Mouse (Mus musculus) MN1 (cell line): ENCODE data around the gene Noc4l.

Source experiments
- DNase-seq: peaks from one replicate; pipeline ENCODE4 v3.0.0-alpha.2; 2016; ENCODE audit warnings: low spot score

The Noc4l gene

DNA sequence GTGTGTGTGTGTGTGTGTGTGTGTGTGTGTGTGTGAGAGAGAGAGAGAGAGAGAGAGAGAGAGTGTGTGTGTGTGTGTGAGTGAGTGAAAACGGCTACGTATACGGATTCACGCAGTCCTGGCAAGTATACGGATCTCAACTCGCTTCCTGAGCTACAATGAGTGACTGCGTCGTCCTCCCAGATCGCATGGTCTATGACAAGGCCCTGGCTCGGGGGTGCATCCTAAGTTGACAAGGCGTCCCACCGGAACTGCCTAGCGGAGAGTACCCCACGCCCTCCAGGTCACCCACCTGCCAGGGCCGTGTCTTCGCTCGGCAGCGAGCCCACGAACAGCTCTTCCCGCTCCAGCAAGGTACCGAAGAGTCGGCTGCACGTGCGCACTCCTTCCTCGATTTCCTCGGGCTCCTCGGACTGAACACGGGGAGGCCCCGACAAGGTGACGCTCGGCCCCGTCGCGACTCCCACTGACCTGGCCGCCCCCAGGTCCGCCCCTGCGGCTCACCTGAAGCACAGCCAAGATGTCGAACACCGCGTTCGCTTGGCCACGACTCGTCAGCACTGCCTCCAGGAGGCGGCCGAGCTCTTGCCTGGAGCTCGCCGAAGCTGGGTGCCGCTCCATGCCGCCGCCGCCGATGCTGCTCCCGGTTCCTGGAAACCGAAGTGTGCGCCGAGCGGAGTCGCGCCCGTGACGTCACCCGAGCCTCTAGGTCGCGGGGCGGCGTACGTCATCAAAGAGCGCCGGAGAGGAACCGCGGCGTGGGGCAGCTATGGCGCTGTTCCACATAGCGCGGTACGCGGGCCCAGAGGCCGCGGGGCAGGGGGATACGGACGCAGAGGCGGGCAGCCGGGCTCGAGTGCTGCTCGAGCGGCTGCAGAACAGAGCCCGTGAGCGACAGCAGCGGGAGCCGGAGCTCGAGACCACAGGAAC is at the start of gene Noc4l, which contains the start of gene Ddx51:
Gene Noc4l, minus strand, starts transcription at position 699 of the 930 bp plus-strand sequence.
Gene Ddx51, plus strand, starts transcription at position 733 of the 930 bp plus-strand sequence.
- peak; percentile 98 for DNase-seq

DNA sequence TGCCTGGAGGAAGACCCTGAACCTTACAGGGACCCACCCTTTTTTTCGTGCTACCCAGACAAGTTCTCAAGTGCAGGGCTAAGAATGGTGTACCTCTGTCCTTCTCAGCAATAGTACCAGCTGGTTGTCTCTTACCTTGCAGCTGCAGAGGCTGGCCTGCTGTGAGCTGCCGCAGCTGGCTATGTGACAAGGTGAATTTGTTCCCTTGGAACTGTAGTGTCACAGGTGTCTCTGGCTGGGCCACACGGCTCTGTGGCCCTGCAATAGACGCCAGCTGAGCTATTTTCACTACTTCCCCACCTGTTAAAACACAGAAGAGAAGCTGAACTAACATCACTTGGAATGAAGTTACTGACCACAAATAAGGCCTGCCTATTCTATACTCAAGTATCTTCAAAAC is 45.4 kb upstream of the Noc4l start:
- DNase-seq = no peak

DNA sequence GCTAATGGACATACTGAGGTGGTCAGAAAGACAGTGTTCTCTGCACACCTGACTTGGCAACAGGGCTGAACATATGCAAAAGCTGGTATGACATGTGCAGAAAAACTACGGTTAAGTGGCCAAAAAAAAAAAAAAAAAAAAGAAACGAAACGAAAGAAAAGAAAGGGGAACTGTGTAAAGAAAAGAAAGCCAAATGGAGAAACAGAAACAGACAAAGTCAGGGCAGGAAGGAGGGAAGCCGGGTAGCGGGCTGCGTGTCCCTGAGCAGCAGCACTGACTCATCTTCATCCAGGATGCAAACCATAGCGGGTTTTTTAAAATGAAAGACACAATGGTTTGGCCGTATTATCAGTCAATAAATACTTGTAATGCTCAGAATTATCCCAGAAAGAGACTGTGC is 28.8 kb upstream of the Noc4l start:
- DNase-seq = no peak

DNA sequence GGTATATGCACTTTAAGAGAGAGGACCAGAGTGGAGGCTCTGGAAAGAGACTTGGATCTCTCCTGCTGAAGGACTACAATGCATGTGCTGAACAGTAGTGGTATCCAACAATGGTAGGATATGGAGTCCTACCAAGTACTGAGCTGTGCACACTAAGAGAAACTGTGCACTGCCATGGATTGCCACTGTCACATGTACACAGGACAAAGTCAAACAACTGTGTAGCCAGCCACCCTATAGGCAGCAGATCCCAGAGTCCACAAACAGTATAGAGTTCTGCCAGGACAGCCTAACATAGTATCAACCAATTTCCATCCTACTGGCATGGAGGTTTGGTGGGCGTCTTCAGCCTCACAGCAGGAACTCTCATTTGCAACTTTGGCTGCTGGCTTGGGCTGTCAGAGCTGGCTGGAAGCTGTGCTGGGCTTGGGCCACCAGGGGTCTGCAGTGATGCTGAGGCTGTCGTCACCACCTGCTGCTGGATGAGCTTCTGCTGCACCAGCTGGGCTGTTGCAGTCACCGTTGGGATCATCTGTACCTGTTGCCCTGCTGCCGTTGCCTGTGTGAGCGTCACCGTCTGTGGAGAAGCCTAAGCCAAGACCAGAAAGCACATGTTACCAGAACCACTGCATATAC is 12.4 kb upstream of the Noc4l start:
- DNase-seq = no peak

DNA sequence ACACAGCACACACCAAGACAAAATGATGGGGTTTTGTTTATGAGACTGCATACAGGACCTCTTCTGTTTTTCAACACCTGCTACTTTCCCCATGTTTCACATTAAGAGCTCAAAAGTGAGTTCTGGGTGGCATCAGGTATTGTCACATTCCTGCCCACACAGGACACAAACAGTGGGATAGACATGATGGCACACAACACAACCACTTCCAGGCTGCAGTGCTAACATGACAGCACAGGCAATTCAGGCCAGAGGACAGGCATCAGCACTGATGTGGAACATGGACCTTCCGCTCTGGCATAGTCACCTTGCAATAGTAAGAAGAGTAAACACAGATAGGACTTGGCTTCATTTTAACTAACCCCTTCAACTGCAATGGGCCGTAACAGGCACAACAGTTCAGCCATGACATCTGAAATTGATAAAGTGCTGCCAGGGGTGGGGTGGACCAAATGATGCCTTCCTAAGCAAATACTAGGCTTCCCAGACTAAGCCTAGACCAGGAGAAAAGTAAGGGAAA is 11.6 kb upstream of the Noc4l start:
- DNase-seq = no peak

DNA sequence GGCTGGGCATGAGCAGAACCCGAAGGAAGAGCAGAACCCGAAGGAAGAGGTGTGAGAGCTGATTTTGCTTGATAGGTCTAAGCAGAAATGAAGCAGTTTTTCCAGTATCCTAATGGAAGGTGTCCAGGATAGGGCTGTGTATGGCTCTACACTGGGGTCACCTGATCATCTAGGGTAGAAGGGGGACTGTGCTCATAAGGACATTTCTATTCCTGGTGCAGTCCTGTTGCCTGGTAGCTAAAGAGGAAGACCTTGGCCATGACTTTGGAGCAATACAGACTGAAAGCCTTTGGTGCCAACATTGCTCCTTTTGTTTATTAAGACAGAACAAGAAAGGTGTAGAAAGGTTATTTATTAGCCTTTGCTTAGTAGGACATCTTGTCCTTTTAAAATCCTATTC is 10.8 kb upstream of the Noc4l start:
- DNase-seq = no peak

DNA sequence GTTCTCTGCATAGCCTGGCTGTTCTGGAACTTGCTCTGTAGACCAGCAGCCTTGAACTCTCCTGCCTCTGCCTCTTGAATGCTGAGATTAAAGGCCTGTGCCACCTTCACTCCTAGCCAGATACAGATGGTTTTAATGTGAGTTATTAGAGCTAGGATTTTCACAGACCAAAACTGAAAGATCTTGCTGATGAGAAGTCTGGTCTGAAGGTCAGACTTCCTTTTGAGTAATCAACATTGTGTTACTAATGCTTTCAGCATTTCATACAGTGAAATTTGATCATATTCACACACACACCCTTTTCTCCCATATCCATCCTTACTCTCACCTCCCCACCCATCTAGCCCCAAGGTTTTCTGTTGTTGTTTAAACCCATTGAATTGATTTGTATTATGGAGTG is 6.5 kb upstream of the Noc4l start:
- DNase-seq = no peak

DNA sequence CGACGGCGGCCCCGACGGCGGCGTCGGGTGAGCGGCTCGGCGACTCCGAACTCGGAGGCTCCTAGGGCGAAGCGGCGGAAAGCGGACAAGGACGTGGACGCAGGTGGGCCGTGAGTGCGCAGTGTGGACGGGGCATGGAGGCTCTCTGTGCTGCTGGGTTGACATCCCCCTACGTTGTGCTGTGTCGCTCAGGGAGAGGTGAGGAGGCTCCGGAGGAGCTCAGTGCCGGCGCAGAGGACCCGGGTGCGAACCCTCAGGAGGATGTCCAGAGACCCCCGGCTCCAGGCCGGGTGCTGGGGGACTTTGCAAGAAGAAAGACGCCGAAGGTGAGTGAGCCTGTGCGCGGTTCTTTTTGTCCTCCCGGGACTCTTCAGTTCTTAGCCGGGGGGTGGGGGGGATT is 469 bp upstream of the Noc4l start:
- no peak for DNase-seq

DNA sequence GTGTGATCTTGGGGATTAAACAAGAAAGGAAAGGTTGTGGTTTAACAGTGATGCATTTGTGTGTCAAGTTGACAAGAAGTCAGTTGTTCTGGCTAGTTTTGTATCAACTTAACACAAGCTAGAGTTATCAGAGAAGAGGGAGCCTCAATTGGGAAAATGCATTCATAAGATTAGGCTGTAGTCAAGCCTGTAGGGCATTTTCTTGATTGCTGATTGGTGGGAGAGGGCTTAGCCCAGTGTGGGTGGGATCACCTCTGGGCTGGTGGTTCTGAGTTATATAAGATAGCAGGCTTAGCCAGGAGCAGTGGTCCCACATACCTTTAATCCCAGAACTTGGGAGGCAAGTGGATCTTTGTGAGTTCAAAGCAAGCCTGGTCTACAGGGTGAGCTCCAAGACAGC is 6.8 kb downstream of the Noc4l start:
- DNase-seq = no peak

DNA sequence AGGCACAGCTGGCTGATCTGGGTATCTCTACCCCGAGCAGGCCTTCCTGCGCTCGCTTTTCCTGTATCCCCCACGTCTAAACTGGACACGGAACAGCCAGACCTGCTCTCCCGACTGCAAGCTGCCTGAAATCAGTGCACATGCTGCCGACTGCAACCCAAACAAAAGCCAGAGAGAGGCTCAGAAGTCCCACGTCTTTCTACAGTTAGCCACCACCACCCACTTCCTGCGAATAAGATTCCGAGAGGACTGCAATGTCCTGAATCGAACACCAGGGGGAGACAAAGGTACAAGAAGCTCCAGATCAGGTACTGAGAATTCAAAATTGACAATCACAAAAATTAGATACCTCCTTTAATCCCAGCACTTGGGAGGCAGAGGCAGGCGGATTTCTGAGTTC is 13.8 kb downstream of the Noc4l start:
- peak; percentile 71 for DNase-seq

DNA sequence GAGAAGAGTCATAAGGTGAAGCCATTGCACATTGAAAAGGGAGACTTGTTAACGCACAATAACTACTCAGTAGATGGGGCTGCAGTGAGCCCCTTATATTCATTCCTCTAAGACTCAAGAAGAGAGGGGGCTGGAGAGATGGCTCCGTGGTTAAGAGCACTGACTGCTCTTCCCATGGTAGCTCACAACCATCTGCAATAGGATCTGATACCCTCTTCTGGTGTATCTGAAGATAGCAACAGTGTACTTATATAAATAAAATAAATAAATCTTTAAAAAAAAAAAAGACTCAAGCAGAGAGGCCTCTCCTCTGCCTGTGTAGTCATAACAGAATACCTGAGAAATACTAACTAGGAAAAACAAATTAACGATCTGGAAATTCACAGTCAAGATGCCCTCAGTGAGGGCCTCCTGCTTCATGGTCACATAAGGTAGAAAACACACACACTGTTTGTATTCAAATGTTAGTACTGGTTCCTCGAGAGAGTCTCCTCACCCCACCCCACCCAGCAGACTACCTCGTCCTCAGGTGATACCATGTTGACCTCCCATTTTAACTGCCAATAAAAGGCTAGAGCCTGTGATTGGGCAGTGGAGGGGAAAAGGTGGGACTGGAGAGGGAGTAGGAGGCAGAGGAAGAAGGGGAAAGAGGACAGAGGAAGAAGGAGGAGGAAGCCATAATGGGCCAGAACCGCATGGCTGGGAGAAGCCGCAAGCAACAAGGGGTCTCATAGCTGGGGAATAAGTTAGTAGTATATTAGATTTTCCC is 14.7 kb downstream of the Noc4l start:
- DNase-seq = no peak

DNA sequence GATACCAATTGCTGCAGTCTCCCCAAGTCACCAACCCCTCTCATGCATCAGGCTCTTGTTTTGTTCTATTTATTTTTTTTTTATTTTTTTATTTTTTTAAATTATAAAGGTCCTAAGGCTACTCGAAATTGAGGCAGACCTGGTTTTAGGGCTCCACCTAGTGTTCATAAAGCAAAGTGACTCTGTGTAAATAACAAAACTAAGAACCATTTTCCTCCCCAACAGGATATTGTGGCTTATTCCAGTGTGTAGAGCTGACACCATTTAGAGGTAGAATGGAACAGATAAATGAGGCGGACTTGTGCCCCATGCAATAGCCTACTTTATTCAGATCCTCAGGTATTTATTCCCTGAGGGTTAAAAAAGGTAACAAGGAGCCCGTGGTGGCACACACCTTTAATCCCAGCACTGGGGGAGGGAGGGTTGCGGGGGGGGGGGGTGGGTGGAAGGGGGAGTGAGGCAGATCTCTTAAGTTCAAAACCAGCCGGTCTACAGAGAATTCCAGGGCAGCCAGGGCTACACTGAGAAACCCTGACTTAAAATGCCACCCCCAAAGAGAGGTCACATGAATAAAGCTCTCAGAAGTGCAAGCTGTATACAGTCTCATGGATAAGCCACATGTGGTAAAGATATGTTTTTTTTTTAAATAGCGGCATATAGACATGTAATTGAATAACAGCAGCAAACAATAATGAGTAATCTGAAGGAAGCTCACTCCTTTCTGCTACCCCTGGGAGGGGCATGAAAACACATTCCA is 17.1 kb downstream of the Noc4l start:
- no peak for DNase-seq

DNA sequence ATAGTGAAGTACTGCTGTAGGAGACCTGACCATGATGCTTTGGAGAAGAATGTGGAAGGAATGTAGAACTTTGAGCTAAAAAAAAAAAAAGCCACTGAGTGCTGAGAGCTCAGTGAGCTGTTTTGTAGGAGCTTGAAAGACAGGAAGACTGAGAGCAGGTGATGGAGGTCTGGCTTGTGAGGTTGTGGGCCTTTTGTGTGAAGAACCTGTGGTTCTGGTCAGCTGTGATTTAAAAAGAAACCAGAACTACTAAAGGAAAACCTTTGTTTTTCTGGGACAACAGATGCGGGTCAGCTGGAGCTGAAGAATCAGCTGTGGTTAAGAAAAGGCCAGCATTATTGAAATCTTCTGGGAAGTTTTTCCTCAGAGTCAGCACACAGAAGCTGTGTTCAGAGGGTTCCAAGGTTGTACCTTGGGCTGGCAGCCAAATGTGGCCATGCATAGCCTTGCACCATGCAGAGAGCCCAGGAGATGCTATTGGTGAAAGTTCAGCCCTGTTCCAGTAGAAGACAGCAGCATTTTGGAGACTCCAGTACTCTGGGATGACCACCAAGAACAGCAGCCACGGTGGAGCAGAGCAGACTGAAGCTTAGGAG is 23.6 kb downstream of the Noc4l start:
- no peak for DNase-seq

DNA sequence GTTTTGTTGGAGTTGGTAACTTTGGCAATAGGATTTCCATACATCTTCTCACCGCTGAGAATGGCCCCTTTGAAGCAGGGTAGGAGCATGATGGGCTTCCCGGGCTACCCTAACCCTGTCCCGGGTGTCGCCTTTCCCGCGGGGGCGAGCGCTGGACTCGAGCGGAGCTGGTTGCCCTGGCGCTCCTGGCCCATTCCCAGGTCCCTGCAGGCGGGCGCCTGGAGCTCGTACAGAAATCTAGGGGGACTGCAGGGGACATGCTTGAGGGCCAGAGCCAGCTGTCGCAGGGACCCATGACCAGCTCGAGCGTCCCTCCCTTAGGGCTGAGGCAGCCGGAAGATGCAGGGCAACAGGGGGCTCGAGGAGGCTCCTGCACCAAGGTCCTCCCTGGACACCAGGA is 25.1 kb downstream of the Noc4l start:
- DNase-seq = no peak

DNA sequence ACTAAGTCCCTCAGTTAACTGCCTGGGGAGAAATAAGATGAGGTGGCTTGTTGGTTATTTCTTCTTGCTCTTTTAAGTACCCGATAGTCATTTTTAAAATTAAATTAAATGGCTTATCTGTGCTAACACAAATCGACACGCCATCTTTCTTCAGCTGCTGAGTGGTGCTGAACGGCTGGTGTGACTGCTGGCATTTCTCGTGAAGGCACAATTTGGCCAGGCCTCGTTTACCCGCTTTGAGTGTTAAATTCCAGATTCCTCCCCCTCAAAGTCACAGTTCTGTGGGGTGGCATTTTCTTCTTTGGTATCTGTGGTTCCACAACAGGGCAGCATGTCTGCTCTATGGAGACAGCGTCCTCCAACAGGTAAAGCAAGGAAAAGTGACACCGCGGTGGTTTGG is 25.9 kb downstream of the Noc4l start:
- DNase-seq = peak; percentile 46

DNA sequence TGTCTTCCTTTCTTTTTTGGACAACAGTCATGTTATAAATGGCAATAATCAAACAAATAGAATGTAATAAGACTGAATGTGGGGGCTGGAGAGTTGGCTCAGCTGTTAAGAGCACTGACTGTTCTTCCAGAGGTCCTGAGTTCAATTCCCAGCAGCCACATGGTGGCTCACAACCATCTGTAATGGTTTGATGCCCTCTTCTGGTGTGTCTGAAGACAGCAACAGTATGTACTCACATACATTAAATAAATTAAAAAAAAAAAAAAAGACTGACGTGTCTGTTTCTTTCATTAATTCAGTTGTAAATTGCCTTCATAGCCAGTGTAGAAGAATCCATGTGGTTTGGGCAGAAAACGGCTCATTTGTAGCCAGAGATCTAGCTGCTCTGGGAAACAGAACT is 28.9 kb downstream of the Noc4l start:
- DNase-seq = no peak

DNA sequence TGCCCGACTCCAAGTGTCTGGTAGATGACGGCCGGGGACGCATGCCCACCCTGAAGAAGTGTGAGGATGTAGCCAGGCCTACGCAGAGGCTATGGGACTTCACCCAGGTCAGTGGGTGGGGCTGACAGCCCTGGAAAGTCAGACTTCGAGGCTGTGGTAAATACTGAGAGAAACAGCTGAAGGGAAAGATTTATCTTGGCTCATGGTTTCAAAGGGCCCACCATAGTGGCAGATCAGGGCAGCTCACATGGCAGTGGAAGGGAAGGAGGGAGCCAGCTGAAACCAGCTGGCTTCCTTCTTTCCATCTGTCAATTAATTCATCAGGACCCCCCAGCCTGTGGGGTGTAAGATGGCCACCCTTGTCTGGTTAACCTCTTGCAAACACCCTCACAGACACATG is 34.0 kb downstream of the Noc4l start:
- DNase-seq = no peak

DNA sequence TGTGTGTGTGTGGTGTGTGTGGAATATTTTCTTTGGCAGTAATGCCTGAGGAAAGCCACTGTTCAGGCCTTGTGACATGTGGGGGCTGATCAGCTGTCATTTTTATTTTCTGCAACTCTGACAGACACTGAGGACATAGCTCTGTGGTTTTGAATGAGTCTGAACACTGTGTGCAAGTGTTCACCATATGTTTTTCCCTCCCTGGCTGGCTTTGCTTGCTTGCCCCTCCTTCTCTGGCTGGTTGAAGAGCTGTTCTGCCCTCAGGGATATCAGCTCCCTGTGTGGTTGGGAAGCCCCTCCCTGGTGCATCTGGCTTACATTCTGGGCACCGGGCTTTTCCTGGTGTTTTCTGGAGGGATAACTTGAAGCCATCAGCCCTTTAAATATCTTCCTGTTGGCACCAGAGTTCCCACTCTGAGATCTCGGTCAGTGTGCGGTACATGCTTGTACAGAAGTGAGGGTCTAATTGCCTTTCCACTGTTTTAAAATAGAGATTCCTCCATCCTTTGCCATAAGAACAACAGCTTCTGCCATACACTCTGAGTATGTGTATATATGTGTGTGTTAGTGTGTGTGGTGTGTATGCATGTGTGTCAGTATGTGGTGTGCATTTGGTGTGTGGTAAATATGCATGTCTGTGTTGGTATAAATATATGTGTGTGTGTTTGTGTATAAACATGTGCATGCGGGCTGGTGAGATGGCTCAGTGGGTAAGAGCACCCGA is 41.6 kb downstream of the Noc4l start:
- no peak for DNase-seq

DNA sequence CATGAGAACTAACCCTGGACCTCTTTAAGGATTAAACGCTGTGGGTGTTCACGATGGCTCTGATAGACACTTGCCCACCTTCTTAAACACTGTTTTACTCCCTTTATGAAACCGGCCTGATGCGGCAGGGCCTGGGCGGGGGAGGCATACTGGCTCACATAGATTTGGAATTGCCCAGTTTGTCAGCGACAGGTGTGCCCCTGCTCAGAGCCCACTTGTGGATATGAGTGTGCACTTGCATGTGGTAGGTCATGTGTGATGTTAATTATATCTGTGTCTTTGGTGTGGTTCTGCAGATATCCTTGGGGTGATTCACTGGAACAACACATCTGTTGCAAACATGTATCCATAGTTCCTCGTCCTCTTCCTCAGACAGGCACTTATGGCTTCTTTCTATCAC is 42.7 kb downstream of the Noc4l start:
- no peak for DNase-seq

DNA sequence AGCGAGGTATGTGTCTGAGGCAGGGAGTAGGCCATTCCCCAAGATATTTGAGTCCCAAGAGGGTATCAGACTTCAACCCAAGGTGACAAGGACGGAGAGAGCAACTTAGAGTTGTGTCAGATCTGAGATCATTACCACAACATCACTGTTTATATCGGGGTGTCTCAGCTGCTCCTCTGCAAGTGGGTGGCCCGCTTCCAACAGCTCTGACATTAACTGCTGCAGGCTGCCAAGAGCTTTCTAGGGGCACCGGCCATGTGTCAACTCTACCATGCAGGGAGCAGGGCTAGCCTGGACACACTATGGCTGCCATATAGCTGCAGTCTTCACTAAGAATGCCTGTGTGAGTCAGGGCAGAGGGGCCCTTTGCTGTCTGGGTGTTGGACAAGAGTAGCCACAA is 43.3 kb downstream of the Noc4l start:
- DNase-seq = no peak

DNA sequence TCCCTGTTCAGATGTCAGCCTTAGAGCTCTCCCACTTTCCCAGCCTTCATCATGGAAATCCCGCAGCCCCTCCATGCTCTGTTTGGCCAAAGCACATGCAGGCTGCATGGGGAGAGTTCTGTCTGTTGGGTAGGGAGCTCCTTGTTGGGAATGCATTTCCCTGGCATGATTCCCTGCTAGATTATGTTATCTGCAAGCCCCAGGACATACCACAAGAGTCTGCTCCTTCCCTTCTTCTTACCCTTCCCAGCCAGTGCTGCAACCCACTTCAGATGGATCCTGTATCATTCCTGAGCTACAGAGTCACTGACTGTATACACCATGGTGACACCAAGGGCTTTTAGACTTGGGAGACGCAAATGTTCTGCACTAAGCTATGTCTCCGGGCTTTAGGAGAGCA is 43.8 kb downstream of the Noc4l start:
- DNase-seq = no peak
